Mouse (Mus musculus) bone marrow, adult 2 months (tissue): ENCODE measurements around the gene Gna11. TPM values are rescaled to one million over a fixed set of nuclear protein-coding genes. Genes with fewer than 3 reads are reported as not detected.
A peak's percentile ranks its signal among the peaks of the same experiment; 100 is the strongest.

Experiments used
- H3K27ac ChIP-seq: fragments of 200-500 bp; 2 replicates; pipeline ENCODE4 v1.5.1; 2012; ENCODE audit warnings: low read depth, mild to moderate bottlenecking, control low read depth, inconsistent platforms, low read length; ENCODE audit not compliant: control insufficient read depth, poor library complexity, insufficient read depth
- H3K4me1 ChIP-seq: fragments of 200-500 bp; 2 replicates; pipeline ENCODE4 v1.6.1; 2011; ENCODE audit warnings: low read length; ENCODE audit not compliant: control insufficient read depth, insufficient read depth
- H3K4me3 ChIP-seq: fragments of 200-500 bp; replicated peaks from 2 replicates; pipeline ENCODE3; 2011; ENCODE audit warnings: mild to moderate bottlenecking, low read depth, low read length, control low read depth; ENCODE audit not compliant: control insufficient read depth
- CTCF ChIP-seq: fragments of 200-500 bp; IDR thresholded peaks from 2 replicates; pipeline ENCODE4 v1.5.1; 2011; ENCODE audit warnings: low read length, control low read depth; ENCODE audit not compliant: control insufficient read depth, insufficient read depth
- POLR2A ChIP-seq: fragments of 200-500 bp; IDR thresholded peaks from 2 replicates; pipeline ENCODE4 v1.6.1; 2011; ENCODE audit warnings: low read depth, mild to moderate bottlenecking, control low read depth, low read length, borderline replicate concordance; ENCODE audit not compliant: control insufficient read depth
- WGBS: fragments of 180-500 bp; shearing (Covaris S2); methylation state at CpG from one replicate; pipeline ENCODE4 v1.1.7; 2018; 5-methylcytosine and 5-hydroxymethylcytosine counted together
- polyA plus RNA-seq: library from polyadenylated mRNA; stranded (reverse); fragments of >200 nt; gene quantifications from 2 replicates; pipeline ENCODE4 v1.2.4, GENCODE M21; 2011; ENCODE audit warnings: low replicate concordance; ENCODE audit not compliant: missing spikeins, insufficient read depth, insufficient read length

Gene Gna11
- polyA plus RNA-seq, 1 experiment: 23.8 TPM

DNA sequence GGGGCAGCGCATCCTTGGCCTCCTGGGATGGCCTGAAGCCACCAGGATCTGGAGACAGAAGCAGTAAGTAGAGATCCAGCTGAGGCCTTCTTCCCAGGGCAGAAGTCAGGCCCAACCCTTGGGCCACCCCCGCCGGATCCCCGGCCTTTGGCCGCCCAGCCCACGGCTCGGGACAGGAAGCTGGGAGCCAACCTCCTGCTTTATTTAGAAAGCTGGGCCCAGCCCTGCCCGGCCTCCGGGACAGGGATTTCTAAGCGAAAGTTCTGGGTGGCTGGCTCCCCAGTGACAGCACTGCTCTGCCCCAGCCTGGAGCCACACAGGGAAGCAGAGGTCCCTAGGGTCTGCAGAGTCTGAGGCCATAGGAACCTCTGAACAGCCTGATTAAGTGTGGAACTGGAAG lies 3.2 kb downstream of the Gna11 start:
- H3K27ac ChIP-seq: no peak overlapping the region
- 83% methylated on average over 10 of the region's 10 CpGs for WGBS
- no peak overlapping the region for H3K4me3 ChIP-seq
- TF ChIP-seq CTCF: no peak
- no peak for TF ChIP-seq POLR2A
- H3K4me1 ChIP-seq: peaks cover 5% of the 10 kb centered on the region

DNA sequence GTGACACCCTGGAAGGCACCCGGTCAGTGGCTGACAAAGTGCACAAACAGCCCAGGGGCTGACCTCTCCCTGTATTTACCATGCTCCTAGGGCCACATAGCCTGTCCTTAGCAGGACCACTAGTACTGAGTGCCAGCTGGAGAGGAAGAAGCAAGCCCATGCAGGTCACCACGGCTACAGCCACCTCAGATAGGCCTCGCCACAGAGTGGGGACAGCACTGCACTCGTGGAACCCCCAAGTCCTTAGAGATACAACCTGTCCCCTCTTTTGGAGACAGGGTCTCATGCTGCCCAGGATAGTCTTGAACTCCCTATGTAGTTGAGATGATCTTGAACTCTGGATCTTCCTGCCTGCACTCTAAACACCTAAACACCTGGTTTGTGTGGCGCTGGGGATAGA lies 3.6 kb downstream of the Gna11 start:
- H3K27ac ChIP-seq: no peak overlapping the region

DNA sequence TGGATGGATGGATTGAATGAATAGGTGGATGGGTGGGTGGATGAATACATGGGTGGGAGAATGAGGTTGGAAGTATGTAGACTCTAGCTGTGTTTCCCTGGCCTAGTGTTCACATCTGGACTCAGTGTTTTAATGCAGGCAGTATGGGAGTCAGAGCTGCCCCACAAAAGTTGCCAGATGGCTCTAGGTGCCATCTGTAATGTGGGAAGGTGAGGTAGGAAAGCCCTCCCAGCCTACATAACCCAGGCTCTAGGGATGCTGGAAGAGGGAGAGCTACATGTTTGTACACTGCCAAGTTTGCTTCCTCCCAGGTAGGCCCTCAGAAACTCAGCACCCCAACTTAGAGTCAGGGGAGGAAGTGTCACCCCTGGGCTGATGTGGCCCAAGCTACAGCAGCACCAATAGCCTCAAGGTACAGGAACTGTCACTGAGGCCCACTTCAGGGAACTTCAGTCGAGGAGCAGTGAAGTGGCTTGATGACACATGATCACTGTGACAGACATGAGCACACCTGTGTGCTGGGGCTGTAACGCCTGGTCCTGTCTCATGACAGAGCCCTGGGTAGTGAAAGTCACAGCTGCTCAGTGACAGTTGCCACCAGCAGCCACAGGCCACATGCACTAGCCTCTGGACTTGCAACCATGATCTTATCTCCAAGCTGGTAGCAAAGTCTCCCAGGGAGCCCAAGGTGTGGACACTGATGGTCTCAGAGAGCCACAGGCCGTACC lies 6.5 kb downstream of the Gna11 start:
- peak overlapping the region; percentile 40; the same call in 1 of the 2 replicates for H3K27ac ChIP-seq
- H3K4me3 ChIP-seq: no peak overlapping the region
- no peak for TF ChIP-seq POLR2A
- TF ChIP-seq CTCF: no peak
- 45% methylated on average over 3 of the region's 3 CpGs for WGBS
- H3K4me1 ChIP-seq: peaks cover 5% of the 10 kb centered on the region

More for the DNA sequence above, 3.6 kb downstream of the Gna11 start:
- Histone ChIP-seq H3K4me3 (no peak overlapping the region), H3K4me1 (peaks cover 5% of the 10 kb centered on the region)
- TF ChIP-seq POLR2A (no peak), CTCF (no peak)
- WGBS: 69% methylated on average over 5 of the region's 5 CpGs

DNA sequence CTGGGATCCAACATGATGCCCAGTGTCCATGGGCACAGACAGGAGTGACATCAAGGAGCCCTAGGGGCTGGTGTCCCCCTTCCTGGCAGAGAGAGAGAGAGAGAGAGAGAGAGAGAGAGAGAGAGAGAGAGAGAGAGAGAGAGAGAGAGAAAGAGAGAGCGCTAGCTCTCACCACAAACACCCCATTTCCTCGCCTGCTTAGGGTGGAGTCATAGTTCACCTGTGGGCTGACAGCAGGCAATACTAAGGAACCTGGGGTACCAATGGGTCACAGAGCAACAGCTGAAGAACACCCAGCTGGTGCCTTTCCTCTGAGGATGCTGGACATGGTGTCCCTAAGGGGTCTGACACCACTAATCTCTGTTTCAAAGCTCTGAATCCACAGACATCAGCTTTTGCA lies 7.6 kb downstream of the Gna11 start:
- Histone ChIP-seq H3K27ac (no peak overlapping the region), H3K4me1 (peaks cover 5% of the 10 kb centered on the region), H3K4me3 (no peak overlapping the region)
- TF ChIP-seq POLR2A (no peak), CTCF (no peak)
- 57% methylated on average over 2 of the region's 2 CpGs for WGBS

DNA sequence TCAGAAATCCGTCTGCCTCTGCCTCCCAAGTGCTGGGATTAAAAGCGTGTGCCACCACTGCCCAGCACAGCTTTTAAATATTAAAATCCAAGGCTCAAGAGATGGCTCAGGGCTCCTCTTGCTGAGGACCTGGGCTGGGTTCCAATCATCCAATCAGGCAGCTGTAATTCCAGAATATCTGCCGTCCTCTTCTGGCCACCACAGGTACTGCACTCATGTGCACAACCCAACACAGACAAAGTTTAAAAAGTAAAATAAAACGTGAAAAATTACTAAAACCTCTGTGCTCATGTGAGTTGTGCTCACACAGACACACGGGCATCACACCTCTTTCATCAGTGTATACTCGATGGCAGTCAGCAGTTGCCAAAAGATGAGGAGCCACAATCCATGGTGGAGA lies 8.3 kb downstream of the Gna11 start:
- TF ChIP-seq CTCF: peak; percentile 8; the same call in 1 of the 2 replicates
- TF ChIP-seq POLR2A: no peak
- 71% methylated on average over 6 of the region's 6 CpGs for WGBS
- H3K4me1 ChIP-seq: peaks cover 5% of the 10 kb centered on the region
- no peak overlapping the region for H3K27ac ChIP-seq
- no peak overlapping the region for H3K4me3 ChIP-seq

GRCm38 (mm10) chr10:81534826-81535225 lies 10.2 kb downstream of the Gna11 start:
- TF ChIP-seq CTCF: no peak
- no peak for TF ChIP-seq POLR2A
- 89% methylated on average over 16 of the region's 16 CpGs for WGBS
- no peak overlapping the region for H3K27ac ChIP-seq
- peaks cover 5% of the 10 kb centered on the region for H3K4me1 ChIP-seq
- H3K4me3 ChIP-seq: no peak overlapping the region

DNA sequence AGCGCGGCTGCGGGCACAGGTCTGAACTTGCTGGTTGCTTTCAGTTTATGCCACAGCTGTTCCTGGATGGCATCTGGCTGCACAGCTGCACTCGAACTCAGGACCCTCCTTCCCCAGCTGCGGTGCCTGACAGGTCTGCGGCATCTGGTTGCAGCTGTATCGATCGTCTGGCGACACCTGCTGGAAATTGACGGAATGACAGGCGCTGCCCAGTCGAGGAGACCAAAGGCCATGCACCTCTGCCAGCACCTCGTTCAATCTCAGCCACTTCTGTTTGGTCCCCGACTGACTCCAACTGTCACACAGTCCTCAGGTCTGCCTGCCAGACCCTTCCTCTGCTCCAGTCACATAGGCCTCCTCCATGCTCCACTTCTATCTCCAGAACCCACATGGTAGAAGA lies 18.2 kb downstream of the Gna11 start:
- 10% methylated on average over 14 of the region's 14 CpGs for WGBS
- Histone ChIP-seq H3K4me1 (peaks cover 7% of the 10 kb centered on the region; the same call in 1 of the 2 replicates), H3K27ac (no peak overlapping the region), H3K4me3 (no peak overlapping the region)
- TF ChIP-seq CTCF: peak; percentile 100
- TF ChIP-seq POLR2A: 0 out of 2 replicates have a peak, but pooled peaks have one; percentile 51

DNA sequence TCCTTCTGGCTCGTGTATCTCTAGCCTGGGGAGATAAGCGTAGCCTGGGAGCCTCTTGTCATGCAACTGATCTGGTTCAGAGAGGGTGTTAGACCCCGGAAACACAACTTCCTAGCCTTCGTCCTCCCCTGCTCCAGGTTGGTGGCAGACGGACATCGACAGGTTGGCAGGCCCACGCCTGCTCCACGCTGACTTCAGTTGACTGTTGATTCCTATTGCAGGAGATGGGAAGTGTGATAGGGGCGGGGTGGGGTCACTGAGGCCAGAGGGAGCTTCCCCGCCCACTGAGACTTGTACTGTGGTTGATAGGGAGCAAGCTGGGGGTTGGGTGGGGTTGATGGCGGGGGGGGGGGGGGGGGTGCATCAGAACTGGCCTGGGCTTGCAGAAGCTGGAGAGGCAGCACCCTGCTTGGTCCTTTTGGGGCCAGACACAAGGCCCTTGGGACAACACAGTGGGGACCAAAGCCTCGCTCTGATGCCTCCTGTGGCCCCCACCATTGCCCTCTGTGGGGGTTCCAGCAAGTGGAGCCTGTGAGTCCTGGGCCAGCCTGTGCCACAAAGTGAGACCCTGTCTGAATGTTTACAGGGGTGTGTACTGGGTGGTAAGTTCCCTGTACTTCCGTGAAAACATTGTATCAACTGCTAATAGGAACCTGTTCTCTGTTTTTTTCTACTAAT lies 19.8 kb downstream of the Gna11 start:
- Histone ChIP-seq H3K27ac (peak overlapping the region; percentile 97), H3K4me3 (no peak overlapping the region), H3K4me1 (peaks cover 8% of the 10 kb centered on the region; the same call in 1 of the 2 replicates)
- 11% methylated on average over 13 of the region's 13 CpGs for WGBS
- TF ChIP-seq CTCF: no peak
- TF ChIP-seq POLR2A: peak; percentile 25; the same call in 1 of the 2 replicates
